Mouse (Mus musculus) frontal cortex, postnatal 25 days (tissue): ENCODE results near the gene Rpl35a.
"Not testable (repeated sequence)": the region's sequence is repeated elsewhere in the genome, so short reads cannot be mapped to it uniquely, and the experiment has no call there.

ENCODE experiments used
- DNase-seq, 2 experiments: peaks; one replicate each; pipeline ENCODE4 v3.0.0; 2022; ENCODE audit warnings: low spot score in 2 of 2

Rpl35a gene

DNA sequence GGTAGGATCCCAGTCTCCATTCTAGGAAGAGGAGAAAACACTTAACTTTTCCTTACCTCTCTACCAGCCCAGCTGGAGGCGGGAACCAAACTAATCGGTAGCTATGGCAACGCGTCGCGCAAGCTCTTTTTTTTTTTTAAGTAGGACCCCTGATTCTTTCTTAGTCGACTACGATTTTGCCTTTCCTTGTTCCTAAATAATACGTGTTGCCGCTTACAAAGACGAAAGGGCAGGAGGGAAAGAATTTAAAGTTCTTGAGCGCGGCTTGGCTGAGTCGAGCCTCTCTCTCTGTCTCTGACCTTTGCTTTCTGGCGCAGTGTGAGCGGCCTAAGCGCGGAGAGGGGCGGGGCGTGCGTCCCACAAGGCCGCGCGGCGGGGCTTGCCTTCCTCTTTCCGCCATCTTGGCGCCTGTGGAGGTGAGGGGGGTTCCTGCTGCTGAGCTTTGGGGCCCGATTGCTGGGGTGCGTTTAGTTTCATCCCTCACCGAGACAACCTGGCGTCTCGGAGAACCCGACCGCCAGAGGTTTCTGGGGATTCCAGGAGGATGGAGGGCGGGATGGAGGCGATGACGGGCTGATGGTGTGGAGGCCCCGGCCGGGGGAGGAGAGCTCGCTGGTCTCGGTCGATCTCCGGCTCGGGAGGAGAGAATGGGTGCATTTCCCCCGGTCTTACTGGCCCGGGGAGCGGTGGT is at the start of gene Rpl35a, which contains the start of gene Iqcg:
Rpl35a (plus strand) TSS at position 359 of the 691 bp plus-strand sequence.
Iqcg (minus strand) TSS at position 124 of the 691 bp plus-strand sequence.
- peak; percentile 82 to 87 for DNase-seq

DNA sequence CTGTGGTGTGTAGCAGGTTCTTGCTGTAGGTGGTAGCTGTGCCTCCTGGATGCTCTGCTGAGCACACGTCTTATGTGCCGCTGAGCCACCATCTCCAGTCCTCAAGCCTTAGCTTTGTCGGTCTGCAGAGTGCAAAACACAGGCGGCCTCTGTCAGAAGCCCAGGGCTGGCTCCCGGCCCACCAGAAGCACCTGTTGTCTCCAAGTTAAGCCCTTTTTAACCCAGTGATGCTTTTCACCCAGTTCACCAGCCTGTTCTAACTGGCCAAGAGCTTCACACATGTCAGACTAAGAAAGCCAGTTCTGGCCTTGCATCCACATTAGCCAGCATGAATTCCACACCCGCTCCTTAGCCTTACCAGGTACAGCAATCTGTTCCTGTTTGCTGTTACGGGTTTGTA is 49.4 kb upstream of the Rpl35a start:
- no peak for DNase-seq

DNA sequence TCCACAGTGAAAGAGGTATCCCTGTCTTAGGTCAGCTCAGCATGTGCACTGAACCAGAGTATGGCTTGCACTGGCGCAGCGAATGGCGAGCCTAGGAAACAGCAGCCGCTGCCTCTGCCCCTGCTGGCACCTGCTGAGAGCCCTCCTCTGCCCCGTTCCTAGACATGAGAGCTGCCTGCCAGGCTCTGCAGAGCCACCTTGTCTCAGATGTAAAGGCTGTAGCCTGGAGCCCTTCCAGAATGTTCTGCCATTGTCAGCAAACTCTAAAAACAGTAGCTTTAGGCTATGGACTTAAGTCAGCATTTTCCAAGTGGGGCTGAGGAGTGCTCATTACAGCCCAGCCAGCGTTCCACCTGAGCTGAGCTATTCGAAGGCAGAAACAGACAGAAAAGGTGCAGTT is 48.8 kb upstream of the Rpl35a start:
- no peak for DNase-seq

DNA sequence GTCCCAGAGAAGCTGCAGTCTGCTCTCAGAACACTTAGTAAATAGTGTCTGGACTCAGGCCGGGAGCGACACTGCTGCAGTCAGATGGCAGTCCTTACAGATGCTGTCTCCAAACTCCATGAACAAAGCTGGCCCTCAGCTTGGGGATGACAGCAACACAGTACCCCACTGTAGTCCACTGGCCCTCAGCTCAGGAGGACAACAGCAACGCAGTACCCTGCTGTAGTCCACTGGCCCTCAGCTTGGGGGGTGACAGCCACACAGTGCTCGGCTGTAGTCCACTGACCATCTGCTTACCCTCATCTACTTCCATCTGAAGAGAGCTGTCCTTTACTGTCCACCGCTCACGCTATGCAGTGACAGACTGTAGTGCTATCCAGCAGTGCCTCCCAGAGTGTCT is 46.1 kb upstream of the Rpl35a start:
- DNase-seq, result no peak

DNA sequence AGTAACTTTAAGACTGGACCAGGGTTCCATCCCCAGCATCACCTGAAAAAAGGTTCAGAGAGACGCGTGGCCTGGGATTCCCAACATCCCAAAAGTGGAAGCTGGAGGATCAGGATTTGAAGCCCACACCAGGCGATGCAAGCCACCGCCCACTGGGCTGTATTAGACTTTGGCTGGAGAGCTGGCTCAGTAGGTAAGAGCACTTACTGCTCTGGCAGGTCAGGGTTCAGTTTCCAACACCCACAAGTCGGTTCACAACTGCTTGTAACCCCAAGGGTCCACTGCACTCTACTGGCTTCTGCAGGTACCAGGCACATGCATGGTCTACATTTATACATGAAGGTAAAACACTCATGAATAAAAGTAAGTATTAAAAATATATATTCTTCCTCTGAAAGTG is 42.5 kb upstream of the Rpl35a start:
- DNase-seq, result no peak

DNA sequence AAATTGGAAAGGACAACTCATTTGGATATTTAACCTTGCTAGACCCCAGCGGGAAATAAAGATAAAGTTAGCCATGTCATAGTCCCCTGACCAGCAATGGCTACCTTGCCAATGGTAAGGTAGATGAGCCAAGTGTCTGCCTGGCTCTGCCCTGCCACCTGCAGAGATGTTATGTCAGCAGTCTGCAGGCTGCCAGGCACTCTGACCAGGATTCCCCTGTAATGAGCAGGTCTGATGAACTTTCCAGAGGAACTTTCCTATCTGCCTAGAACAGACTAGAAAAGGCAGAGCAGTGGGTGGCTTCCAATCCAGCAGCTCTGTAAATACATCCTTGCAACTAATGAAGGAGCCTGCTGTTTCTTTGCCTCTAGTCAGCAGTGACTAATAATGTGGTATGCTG is 41.3 kb upstream of the Rpl35a start:
- no peak for DNase-seq

DNA sequence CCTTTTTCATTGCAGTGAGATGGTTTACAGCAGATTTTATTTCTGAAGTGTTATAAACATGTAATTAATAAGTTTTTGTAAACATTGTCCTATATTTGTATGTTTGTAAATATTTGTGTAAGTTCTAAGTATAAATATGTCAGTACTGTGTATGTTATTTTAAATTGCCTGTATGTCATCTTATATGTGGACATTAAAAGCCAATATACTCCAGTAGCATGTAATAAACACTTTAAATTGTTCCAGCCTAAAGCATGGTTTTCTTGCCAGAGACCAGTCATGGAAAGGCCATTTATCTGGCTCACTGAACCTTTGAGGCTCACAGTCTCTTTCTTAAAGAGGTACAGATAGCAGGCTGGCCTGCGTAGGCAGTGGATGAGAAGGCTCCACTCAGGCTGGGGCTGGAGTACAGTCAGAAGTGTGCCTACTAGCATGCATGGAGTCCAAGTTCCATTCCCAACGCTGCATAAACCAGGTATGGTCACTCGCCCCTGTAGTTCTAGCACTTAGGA is 40.8 kb upstream of the Rpl35a start:
- no peak for DNase-seq

DNA sequence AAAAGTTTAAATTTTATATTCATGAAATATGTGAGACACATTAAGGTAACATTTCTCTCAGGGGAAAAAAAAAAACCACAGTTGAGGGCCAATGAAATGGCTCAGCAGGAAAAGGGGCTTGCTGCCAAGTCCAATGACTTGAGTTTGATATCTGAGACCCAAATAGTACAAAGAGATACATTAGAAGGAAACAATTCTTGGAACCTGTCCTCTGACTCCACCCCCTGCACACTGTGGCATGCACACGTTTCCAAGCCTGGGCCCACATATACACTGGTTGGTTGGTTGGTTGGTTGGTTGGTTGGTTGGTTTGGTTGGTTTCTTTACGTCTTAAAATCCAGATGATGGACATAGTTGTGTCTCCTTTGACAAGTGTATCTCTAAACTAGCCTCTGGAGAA is 40.3 kb upstream of the Rpl35a start:
- no peak for DNase-seq

DNA sequence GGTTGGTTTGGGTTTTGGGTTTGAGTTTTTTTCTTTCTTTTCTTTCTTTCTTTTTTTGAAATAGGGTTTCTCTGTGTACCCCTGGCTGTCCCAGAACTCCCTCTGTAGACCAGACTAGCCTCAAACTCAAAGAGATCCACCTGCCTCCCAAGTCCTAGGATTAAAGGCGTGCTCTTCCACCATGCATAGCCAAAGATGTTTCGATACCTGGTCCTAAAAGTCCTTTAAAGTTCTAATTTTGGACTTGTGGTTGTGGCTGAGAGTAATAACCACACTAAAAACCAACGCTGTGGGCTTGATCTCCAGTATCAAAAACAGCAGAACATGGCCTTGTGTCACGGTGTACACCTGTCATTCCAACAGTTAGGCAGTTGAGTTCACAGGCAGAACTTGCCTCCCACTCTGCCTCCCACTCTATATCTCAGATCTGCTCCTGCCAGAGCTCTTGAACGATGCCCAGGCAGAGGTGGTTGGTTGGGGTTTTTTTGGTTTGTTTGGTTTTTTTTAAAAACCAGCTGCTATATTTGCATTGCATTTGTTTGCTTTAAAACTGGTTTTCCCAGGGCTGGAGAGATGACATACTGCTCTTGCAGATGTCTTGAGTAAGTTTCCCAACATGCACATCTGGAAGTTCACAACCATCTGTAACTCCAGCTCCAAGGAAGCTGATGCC is 38.4 kb upstream of the Rpl35a start:
- DNase-seq, result no peak

DNA sequence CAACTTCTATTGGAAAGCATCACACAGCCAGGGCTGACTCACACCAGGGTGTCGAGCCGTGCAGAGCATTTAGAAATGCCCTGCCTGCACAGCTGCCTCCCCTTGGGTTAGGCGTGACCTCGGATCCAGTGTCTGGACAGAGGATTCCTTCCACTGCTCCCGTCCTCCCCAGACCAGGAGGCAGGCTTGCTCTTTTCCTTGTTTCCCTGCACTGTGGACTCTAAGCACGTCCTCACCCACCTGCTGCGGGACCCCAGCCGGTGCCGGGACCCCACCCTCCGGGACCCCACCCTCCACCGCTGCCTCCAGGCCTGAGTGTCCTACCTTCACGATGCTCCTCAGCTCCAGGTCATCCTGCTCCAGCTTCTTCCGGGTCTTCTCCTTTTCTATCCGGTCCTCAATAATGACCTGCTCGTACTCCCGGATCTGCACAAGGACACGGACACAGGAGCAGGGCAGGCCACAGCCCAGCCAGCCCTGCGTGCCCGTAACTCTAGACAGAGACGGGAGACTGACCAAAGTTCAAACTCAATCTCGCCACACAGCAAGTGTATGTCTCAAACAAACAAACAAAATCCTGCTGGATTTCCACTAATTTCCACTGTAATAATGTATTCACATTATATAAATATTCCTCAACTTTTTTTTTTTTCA is 37.0 kb upstream of the Rpl35a start:
- DNase-seq, result no peak

DNA sequence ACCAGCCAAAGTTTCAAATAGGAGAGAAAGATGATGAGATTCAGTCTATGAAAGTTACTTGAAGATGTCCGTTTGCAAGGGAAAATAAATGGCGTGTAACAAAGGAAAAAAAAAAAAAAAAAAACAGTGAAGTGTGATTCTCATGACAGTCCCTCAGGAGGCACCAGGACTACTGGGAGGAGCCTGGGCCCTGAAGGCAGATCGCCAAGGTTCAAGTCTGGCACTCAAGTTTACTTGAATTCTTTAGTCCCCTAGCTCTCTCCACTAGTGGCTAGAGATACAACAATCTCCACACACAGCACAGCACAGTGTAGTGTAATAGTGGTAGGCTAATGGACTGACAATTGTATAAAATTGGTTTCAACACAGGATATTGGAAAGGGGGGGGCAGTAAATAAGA is 34.9 kb upstream of the Rpl35a start:
- no peak for DNase-seq

DNA sequence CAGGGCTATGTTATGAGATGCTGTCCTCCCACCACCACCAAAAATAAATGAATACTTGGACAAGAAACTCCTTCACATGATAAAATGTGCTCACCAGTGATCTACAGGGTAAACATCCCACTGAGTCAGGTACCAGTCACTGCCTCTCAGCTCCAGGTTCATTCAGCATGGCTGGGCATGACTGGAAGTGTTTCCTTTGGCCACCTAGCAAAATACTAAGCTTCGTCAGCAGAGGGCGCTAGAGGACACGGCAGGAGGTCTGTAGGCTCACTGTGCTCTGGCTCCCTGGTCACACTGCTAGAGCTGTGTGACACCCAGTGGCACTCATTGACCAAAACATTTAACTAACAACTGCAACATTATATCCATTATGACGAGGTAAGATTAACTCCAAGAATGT is 32.5 kb upstream of the Rpl35a start:
- peak; percentile 74 to 83 for DNase-seq

DNA sequence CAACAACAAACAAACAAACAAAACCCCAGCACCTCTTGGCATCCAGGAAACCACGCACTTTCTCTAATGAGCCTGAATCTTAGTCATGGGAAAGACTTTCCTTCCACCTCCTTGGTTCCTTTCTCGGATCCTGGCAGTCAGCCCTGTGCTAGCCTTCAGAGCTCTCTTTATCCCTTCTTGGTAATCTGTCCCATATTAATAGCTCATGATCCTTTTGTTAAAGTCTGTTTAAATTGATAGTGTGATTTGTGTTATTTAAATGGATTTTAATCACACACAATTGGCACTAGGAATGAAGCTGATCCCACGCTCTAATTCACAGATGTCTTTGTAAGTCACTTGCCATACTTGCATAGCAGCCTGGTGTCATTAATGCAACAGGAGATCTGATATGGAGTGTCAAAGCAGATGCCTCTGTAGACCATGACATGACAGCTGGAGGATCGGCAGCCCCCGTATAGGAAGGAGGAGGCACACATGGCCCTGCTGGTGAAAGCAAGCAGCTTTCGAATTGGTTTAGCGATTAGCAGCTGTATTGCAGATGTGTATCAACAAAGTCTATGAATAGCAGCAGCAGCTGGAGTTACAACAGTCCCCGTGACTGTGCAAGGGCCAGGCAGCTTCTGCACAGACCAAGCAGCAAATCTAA is 31.7 kb upstream of the Rpl35a start:
- DNase-seq, result no peak

DNA sequence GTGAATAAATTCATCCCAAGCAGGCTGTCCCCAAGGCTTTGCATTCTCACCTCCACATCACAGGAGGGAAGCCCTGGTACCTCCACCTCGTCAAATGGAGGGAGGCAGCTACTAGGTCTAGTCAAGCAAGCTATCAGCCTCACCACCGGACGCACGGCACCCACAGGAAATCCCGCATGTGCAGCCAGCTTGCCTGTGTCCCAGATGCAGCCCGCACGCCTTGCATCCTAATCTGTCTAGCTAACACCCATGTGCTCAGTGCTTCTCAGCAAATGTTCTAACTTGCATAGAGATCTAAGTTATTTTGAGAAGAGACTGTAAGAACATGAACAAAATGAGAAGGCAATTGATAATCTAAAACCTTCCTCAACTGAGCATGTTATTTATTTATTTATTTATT is 29.9 kb upstream of the Rpl35a start:
- no peak for DNase-seq

DNA sequence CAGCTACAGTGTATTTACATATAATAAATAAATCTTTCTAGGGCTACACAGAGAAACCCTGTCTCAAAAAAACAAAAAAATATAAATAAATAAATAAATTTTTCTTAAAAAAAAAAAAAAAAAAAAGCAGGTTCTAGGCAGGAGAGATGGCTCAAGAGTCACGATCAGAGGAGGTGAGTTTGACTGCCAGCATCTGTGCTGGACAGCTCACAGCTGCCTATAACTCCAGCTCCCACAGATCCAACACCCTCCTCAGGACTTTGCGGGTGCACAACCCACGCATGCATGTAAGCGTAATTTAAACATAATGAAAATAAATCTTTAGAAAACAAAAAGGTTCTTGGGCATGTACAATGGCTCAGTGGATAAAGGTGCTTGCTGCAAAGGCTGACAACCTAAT is 20.2 kb upstream of the Rpl35a start:
- DNase-seq, result no peak

DNA sequence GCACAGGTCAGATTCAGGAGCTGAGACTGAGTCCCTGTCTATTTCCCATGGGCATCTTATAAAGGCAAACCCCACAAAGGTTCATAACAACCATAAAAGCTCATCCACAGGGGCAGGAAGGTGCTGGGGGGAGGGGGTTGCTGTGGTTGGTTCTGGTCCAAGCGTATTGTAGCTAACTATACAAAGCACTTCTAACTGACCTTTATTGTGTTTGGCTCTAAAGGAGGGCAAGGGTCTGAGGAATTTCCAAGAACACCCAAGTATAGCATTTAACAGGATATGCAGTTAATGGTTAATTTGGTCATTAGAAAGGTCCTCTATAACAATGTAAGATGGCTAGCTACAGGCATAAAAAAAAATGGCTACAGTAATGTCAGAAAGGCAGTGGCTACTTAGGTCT is 13.6 kb upstream of the Rpl35a start:
- DNase-seq, result no peak

DNA sequence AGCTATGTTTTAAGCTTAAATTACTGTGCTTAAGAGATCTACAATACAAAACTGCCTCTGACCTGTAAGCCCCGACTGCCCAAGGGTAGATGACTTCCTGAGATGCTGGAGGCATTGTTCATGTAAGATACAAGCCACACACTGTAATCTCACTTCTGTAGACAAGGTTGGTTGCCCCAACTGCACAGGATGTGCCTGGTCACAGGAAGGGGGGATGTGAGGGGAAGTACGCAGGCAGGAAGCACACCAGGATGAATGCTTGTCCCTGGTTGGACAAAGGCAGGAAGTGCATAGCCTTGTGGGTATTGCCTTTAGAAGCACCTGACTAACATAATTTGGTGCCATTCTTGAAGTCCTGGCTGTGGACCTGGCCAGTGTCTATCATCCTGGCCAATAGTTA is 13.0 kb upstream of the Rpl35a start:
- no peak for DNase-seq

DNA sequence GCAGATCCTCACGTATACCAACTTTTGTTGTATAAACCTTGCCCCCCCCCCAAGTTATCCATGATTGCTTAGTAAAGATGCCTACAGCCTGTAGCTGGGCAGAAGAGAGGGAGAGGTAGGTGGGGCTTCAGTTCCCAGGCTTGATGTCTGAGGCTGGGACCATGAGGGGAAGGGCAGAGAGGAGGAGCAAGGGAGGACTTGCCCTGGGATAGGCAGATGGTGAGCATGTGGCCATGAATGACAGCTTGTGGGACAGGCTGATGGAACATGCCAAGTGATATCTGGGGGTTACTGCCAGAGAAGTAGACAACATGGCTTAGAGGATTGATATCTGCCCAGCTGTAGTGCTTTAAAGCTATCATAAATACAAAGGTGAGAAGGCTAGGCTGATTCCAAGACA is 8.2 kb upstream of the Rpl35a start:
- DNase-seq, result no peak

DNA sequence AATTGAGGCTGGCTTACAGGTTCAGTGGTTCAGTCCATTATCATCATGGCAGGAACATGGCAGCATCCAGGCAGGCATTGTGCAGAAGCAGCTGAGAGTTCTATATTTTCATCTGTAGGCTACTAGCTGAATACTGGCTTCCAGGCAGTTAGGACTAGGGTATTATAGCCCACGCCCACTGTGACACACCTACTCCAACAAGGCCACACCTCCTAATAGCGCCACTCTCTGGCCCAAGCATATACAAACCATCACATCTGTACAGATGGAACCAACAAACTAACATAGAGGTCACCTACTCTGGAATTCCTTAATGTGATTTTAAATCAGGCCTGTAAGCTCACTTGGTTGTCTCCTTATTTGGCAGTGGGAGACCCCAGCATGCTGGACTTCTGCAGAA is 7.6 kb upstream of the Rpl35a start:
- no peak for DNase-seq

DNA sequence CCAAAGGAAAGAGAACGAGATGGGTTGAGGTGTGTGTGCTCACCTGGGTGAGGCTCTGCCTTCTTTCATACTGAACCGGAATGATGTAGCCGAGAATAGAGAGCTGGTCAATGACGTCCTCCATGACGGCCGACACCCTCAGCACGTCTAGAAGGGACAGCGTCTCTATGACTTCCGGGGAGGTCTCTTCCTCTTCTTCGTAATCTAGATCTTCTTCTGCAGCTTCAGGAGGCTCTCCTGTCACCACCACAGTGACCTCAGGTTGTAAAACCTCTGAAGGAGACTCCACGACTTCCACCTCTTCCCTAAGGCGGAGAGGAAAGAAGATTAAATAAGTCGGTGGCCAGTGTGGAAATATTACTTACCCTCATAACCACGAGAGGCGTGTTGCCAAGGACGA is 6.4 kb upstream of the Rpl35a start:
- DNase-seq, result no peak

DNA sequence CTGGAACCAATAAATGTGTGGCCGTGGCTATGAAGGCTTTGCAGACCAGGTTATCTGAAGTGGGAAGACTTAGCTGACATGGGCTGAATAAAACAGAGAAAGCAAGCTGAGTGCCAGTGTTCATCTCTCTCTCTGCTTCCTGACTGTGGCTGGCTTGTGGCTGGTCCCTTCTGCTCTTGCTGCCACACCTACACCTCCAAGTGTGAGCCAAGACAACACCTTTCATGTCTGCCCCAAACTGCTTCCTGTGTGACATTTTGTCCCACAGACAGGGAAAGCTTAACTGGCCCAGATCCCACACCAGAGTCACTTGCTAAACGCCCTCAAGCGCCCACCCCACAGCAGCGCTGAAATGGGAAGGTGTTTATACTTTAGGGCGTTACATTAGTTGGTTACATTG is 3.1 kb upstream of the Rpl35a start:
- no peak for DNase-seq

DNA sequence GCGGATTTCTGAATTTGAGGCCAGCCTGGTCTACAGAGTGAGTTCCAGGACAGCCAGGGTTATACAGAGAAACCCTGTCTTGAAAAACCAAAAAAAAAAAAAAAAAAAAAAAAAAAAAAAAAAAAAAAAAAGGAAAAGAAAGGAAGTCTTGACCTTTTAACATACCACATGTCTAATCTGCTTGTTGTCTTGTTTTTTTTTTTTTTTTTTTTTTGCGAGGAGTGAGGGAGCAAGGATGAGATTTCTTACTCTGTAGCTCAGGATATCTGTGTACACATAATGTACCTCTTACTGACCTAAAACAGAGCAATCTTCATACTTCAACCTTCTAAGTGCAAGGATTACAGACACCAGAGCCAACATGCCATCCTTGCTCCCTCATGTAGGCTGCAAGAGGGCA is 1.3 kb upstream of the Rpl35a start:
- not testable (repeated sequence) for DNase-seq
